Mouse (Mus musculus) olfactory bulb, adult 2 months (tissue): ENCODE data around the gene Hyou1.

ENCODE experiments used
- CTCF ChIP-seq: fragments of 200-500 bp; IDR thresholded peaks from 2 replicates; pipeline ENCODE4 v1.5.1; 2012; ENCODE audit warnings: low read depth, mild to moderate bottlenecking, low read length, moderate library complexity; ENCODE audit not compliant: insufficient read depth
- POLR2A ChIP-seq: fragments of 200-500 bp; IDR thresholded peaks from 2 replicates; pipeline ENCODE4 v1.6.1; 2012; ENCODE audit warnings: mild to moderate bottlenecking, low read depth, low read length, moderate library complexity; ENCODE audit not compliant: insufficient read depth

- no peak for TF ChIP-seq POLR2A
- no peak for TF ChIP-seq CTCF
Observed at GRCm38 (mm10) chr9:44410647-44411336, 31.5 kb downstream of the Hyou1 start.
